Mouse (Mus musculus) liver, embryonic 15.5 days (tissue): Measurements from ENCODE around the gene Triobp. TPM values are rescaled to one million over a fixed set of nuclear protein-coding genes. Genes with fewer than 3 reads are reported as not detected.
A peak's percentile ranks its signal among the peaks of the same experiment; 100 is the strongest.

Source experiments
- ATAC-seq: fragments of 200-750 bp; cut with Nextera tagmentation; 2 replicates; pipeline ENCODE4 v1.8.0; 2017; ENCODE audit warnings: moderate number of reproducible peaks, mild to moderate bottlenecking, moderate library complexity; ENCODE audit not compliant: insufficient read depth
- H3K27ac ChIP-seq: fragments of 300-500 bp; sonication (generic); replicated peaks from 2 replicates; pipeline ENCODE4 v1.5.1; 2015; ENCODE audit warnings: mild to moderate bottlenecking, inconsistent platforms
- H3K27me3 ChIP-seq: fragments of 300-500 bp; sonication (generic); 2 replicates; pipeline ENCODE4 v1.6.1; 2015; ENCODE audit warnings: mild to moderate bottlenecking, inconsistent platforms
- H3K36me3 ChIP-seq: fragments of 300-500 bp; sonication (generic); replicated peaks from 2 replicates; pipeline ENCODE4 v1.6.1; 2015; ENCODE audit warnings: moderate library complexity, mild to moderate bottlenecking, inconsistent platforms
- H3K4me1 ChIP-seq: fragments of 300-500 bp; sonication (generic); replicated peaks from 2 replicates; pipeline ENCODE4 v1.6.1; 2015; ENCODE audit warnings: inconsistent platforms
- H3K4me2 ChIP-seq: fragments of 300-500 bp; sonication (generic); 2 replicates; pipeline ENCODE4 v1.6.1; 2015; ENCODE audit warnings: moderate library complexity, mild to moderate bottlenecking, inconsistent platforms
- H3K4me3 ChIP-seq: fragments of 300-500 bp; sonication (generic); replicated peaks from 2 replicates; pipeline ENCODE4 v1.5.1; 2015; ENCODE audit warnings: mild to moderate bottlenecking, inconsistent platforms
- H3K9ac ChIP-seq: fragments of 300-500 bp; sonication (generic); 2 replicates; pipeline ENCODE4 v1.6.1; 2015; ENCODE audit warnings: moderate library complexity, mild to moderate bottlenecking, inconsistent platforms
- H3K9me3 ChIP-seq: fragments of 300-500 bp; sonication (generic); replicated peaks from 2 replicates; pipeline ENCODE4 v1.6.1; 2016; ENCODE audit warnings: inconsistent platforms
- WGBS: fragments of 180-500 bp; shearing (Covaris S2); methylation state at CpG from one replicate; pipeline ENCODE4 v1.1.7; 2015; ENCODE audit warnings: mixed read lengths; ENCODE audit not compliant: insufficient replicate concordance; 5-methylcytosine and 5-hydroxymethylcytosine counted together
- polyA plus RNA-seq: library from polyadenylated mRNA; unstranded; fragments of >200 nt; fragmentation: Nextera tagmentation; extraction: Ambion mirVana; gene quantifications from 2 replicates; pipeline ENCODE4 v1.2.1, GENCODE M21; 2015

The Triobp gene
- polyA plus RNA-seq, result 20.2 and 21.2 TPM in 2 replicates

- Histone ChIP-seq H3K9me3 (no peaks in the 10 kb centered on the region), H3K27ac (no peak within 1 kb of the TSS), H3K9ac (no peak within 1 kb of the TSS), H3K4me3 (peak within 1 kb of the TSS; percentile 30), H3K4me2 (peak within 1 kb of the TSS; percentile 67), H3K27me3 (peaks cover 46% of the 10 kb centered on the region), H3K4me1 (peaks cover 18% of the 10 kb centered on the region), H3K36me3 (0 out of 2 replicates have a peak, but pooled peaks cover 2% of the 10 kb centered on the region)
- peak; percentile 90 for ATAC-seq
- WGBS, result under 1% methylated on average over 24 of the region's 24 CpGs
Observed at GRCm38 (mm10) chr15:78947657-78948056, at the start of gene Triobp. TSS of gene Triobp (plus strand) at chr15:78947724.

- Histone ChIP-seq H3K4me3 (peak overlapping the region; percentile 70), H3K27ac (peak overlapping the region; percentile 78), H3K9ac (peak overlapping the region; percentile 60), H3K36me3 (peaks cover 16% of the 10 kb centered on the region; the same call in 1 of the 2 replicates), H3K9me3 (no peaks in the 10 kb centered on the region), H3K4me2 (peak overlapping the region; percentile 89), H3K27me3 (no peaks in the 10 kb centered on the region), H3K4me1 (peaks cover 92% of the 10 kb centered on the region)
- 19% methylated on average over 6 of the region's 6 CpGs for WGBS
- ATAC-seq, result no peak
Observed at GRCm38 (mm10) chr15:78898507-78899001, 49.0 kb upstream of the Triobp start.

GRCm38 (mm10) chr15:78899409-78899739, 48.1 kb upstream of the Triobp start, which contains the start of gene Gm49510:
TSS of gene Gm49510 (plus strand) at chr15:78899667.
- no peak for ATAC-seq
- no peaks in the 10 kb centered on the region for H3K27me3 ChIP-seq
- peak within 1 kb of the TSS; percentile 70 for H3K4me3 ChIP-seq
- H3K36me3 ChIP-seq, result peaks cover 23% of the 10 kb centered on the region
- peaks cover 86% of the 10 kb centered on the region for H3K4me1 ChIP-seq
- no peaks in the 10 kb centered on the region for H3K9me3 ChIP-seq
- peak within 1 kb of the TSS; percentile 60 for H3K9ac ChIP-seq
- peak within 1 kb of the TSS; percentile 89 for H3K4me2 ChIP-seq
- H3K27ac ChIP-seq, result peak within 1 kb of the TSS; percentile 78
- WGBS, result 3% methylated on average over 20 of the region's 20 CpGs

GRCm38 (mm10) chr15:78899740-78900584, 47.6 kb upstream of the Triobp start, which contains the start of gene Sh3bp1:
TSS of gene Sh3bp1 (plus strand) at chr15:78899768.
- Histone ChIP-seq H3K27me3 (no peaks in the 10 kb centered on the region), H3K4me2 (peak within 1 kb of the TSS; percentile 89), H3K9me3 (no peaks in the 10 kb centered on the region), H3K27ac (peak within 1 kb of the TSS; percentile 78), H3K9ac (peak within 1 kb of the TSS; percentile 60), H3K4me1 (peaks cover 80% of the 10 kb centered on the region), H3K36me3 (peaks cover 29% of the 10 kb centered on the region), H3K4me3 (peak within 1 kb of the TSS; percentile 70)
- under 1% methylated on average over 47 of the region's 47 CpGs for WGBS
- ATAC-seq, result peak; percentile 55

GRCm38 (mm10) chr15:78900585-78901421, 46.7 kb upstream of the Triobp start:
- ATAC-seq, result no peak
- Histone ChIP-seq H3K4me2 (peak overlapping the region; percentile 89), H3K4me3 (peak overlapping the region; percentile 70), H3K36me3 (peaks cover 37% of the 10 kb centered on the region), H3K27me3 (no peaks in the 10 kb centered on the region), H3K27ac (peak overlapping the region; percentile 69), H3K4me1 (peaks cover 71% of the 10 kb centered on the region), H3K9me3 (no peaks in the 10 kb centered on the region), H3K9ac (peak overlapping the region; percentile 60)
- 15% methylated on average over 18 of the region's 18 CpGs for WGBS

- peak overlapping the region; percentile 69; the same call in 1 of the 2 replicates for H3K27ac ChIP-seq
- peak overlapping the region; percentile 70 for H3K4me3 ChIP-seq
- WGBS, result 65% methylated on average over 8 of the region's 8 CpGs
- H3K27me3 ChIP-seq, result no peaks in the 10 kb centered on the region
- no peak overlapping the region for H3K9ac ChIP-seq
- peak overlapping the region; percentile 89 for H3K4me2 ChIP-seq
- peaks cover 43% of the 10 kb centered on the region for H3K36me3 ChIP-seq
- H3K4me1 ChIP-seq, result peaks cover 65% of the 10 kb centered on the region
- ATAC-seq, result no peak
- no peaks in the 10 kb centered on the region for H3K9me3 ChIP-seq
Observed at GRCm38 (mm10) chr15:78901422-78901789, 46.1 kb upstream of the Triobp start.

- Histone ChIP-seq H3K36me3 (peaks cover 61% of the 10 kb centered on the region), H3K27me3 (no peaks in the 10 kb centered on the region), H3K4me1 (peaks cover 47% of the 10 kb centered on the region), H3K4me3 (no peak overlapping the region), H3K9ac (no peak overlapping the region), H3K27ac (no peak overlapping the region), H3K4me2 (peak overlapping the region; percentile 47), H3K9me3 (no peaks in the 10 kb centered on the region)
- no peak for ATAC-seq
- WGBS, result 7% methylated on average over 2 of the region's 2 CpGs
Observed at GRCm38 (mm10) chr15:78903243-78903642, 44.3 kb upstream of the Triobp start.

GRCm38 (mm10) chr15:78908399-78908798, 39.1 kb upstream of the Triobp start:
- Histone ChIP-seq H3K4me1 (peaks cover 23% of the 10 kb centered on the region), H3K27ac (no peak overlapping the region), H3K9me3 (no peaks in the 10 kb centered on the region), H3K4me2 (no peak overlapping the region), H3K27me3 (no peaks in the 10 kb centered on the region), H3K4me3 (no peak overlapping the region), H3K36me3 (peaks cover 81% of the 10 kb centered on the region), H3K9ac (no peak overlapping the region)
- 78% methylated on average over 7 of the region's 7 CpGs for WGBS
- no peak for ATAC-seq

- Histone ChIP-seq H3K9me3 (no peaks in the 10 kb centered on the region), H3K27ac (no peak overlapping the region), H3K4me2 (no peak overlapping the region), H3K4me3 (no peak overlapping the region), H3K4me1 (peaks cover 25% of the 10 kb centered on the region), H3K9ac (no peak overlapping the region), H3K36me3 (peaks cover 75% of the 10 kb centered on the region), H3K27me3 (0 out of 2 replicates have a peak, but pooled peaks cover 1% of the 10 kb centered on the region)
- 54% methylated on average over 8 of the region's 8 CpGs for WGBS
- ATAC-seq, result no peak
Observed at GRCm38 (mm10) chr15:78908982-78909381, 38.5 kb upstream of the Triobp start.

GRCm38 (mm10) chr15:78912040-78912439, 35.5 kb upstream of the Triobp start:
- Histone ChIP-seq H3K4me3 (no peak overlapping the region), H3K9me3 (no peaks in the 10 kb centered on the region), H3K27me3 (0 out of 2 replicates have a peak, but pooled peaks cover 6% of the 10 kb centered on the region), H3K27ac (no peak overlapping the region), H3K4me1 (peaks cover 55% of the 10 kb centered on the region), H3K4me2 (no peak overlapping the region), H3K9ac (no peak overlapping the region), H3K36me3 (peaks cover 46% of the 10 kb centered on the region)
- WGBS, result 31% methylated on average over 9 of the region's 9 CpGs
- no peak for ATAC-seq
